Mouse (Mus musculus) MEL (cell line): Measurements from ENCODE around the gene Myo9b. TPM values are rescaled to one million over a fixed set of nuclear protein-coding genes. Genes with fewer than 3 reads are reported as not detected.
A peak's percentile ranks its signal among the peaks of the same experiment; 100 is the strongest.

Source experiments
- DNase-seq: peaks from one replicate; pipeline ENCODE4 v3.0.0; 2011; ENCODE audit warnings: low read depth, low spot score
- H3K27ac ChIP-seq: 2 replicates; pipeline ENCODE4 v1.5.1; 2012; ENCODE audit warnings: low read depth, mild to moderate bottlenecking, control low read depth, low read length, moderate library complexity; ENCODE audit not compliant: control insufficient read depth
- H3K27me3 ChIP-seq, 2 experiments: fragments of 150-350 bp in 1 of 2; sonication (generic) in 1 of 2; 2 replicates each; pipeline ENCODE4 v1.6.1; 2012; ENCODE audit warnings: low read length in 2 of 2, mild to moderate bottlenecking in 2 of 2, improper control_type of control experiment in 1 of 2, moderate library complexity in 1 of 2; ENCODE audit not compliant: insufficient read depth in 2 of 2, control insufficient read depth in 1 of 2
- H3K36me3 ChIP-seq, 2 experiments: 2 replicates each; pipeline ENCODE4 v1.6.1; 2012 to 2014; ENCODE audit warnings: low read length in 2 of 2, improper control_type of control experiment in 1 of 2, inconsistent platforms in 1 of 2, mild to moderate bottlenecking in 1 of 2; ENCODE audit not compliant: insufficient read depth in 2 of 2, control insufficient read depth in 1 of 2
- H3K4me1 ChIP-seq, 2 experiments: fragments of 150-350 bp in 1 of 2; sonication (generic) in 1 of 2; 2 replicates each; pipeline ENCODE4 v1.6.1; 2012; ENCODE audit warnings: low read length in 2 of 2, improper control_type of control experiment in 1 of 2, mild to moderate bottlenecking in 1 of 2; ENCODE audit not compliant: insufficient read depth in 2 of 2, control insufficient read depth in 1 of 2
- H3K4me3 ChIP-seq, 2 experiments: fragments of 150-350 bp in 1 of 2; sonication (generic) in 1 of 2; 2 replicates each; pipeline ENCODE4 v1.5.1; 2012; ENCODE audit warnings: low read depth in 2 of 2, low read length in 2 of 2, mild to moderate bottlenecking in 2 of 2, moderate library complexity in 2 of 2, control low read depth in 1 of 2, improper control_type of control experiment in 1 of 2; ENCODE audit not compliant: control insufficient read depth in 1 of 2, insufficient read depth in 1 of 2
- H3K79me2 ChIP-seq: 2 replicates; pipeline ENCODE4 v1.6.1; 2012; ENCODE audit warnings: mild to moderate bottlenecking, low read length, moderate library complexity; ENCODE audit not compliant: control insufficient read depth, poor library complexity, insufficient read depth
- H3K9ac ChIP-seq: 2 replicates; pipeline ENCODE4 v1.6.1; 2012; ENCODE audit warnings: low read depth, mild to moderate bottlenecking, control low read depth, low read length, moderate library complexity; ENCODE audit not compliant: control insufficient read depth, poor library complexity, severe bottlenecking
- H3K9me3 ChIP-seq: fragments of 150-350 bp; sonication (generic); replicated peaks from 2 replicates; pipeline ENCODE4 v1.6.1; 2012; ENCODE audit warnings: mild to moderate bottlenecking, low read length, improper control_type of control experiment, moderate library complexity; ENCODE audit not compliant: insufficient read depth
- CHD1 ChIP-seq: IDR thresholded peaks from 2 replicates; pipeline ENCODE4 v1.6.1; 2012; ENCODE audit warnings: low read depth, mild to moderate bottlenecking, inconsistent platforms, low read length, improper control_type of control experiment
- CHD2 ChIP-seq: IDR thresholded peaks from 2 replicates; pipeline ENCODE4 v1.6.1; 2011; ENCODE audit warnings: low read length, improper control_type of control experiment
- CTCF ChIP-seq, 3 experiments: IDR thresholded peaks in 2 of 3; conservative IDR thresholded peaks in 1 of 3; 2 replicates each; pipeline ENCODE4 v1.5.1; 2011 to 2012; ENCODE audit warnings: low read length in 3 of 3, low read depth in 2 of 3, mild to moderate bottlenecking in 2 of 3, improper control_type of control experiment in 1 of 3, inconsistent platforms in 1 of 3, mixed read lengths in 1 of 3, moderate library complexity in 1 of 3; ENCODE audit not compliant: control insufficient read depth in 1 of 3, insufficient read depth in 1 of 3, poor library complexity in 1 of 3, severe bottlenecking in 1 of 3
- E2F4 ChIP-seq: IDR thresholded peaks from 2 replicates; pipeline ENCODE4 v1.6.1; 2011; ENCODE audit warnings: low read depth, low read length, improper control_type of control experiment, borderline replicate concordance
- EP300 ChIP-seq, 2 experiments: IDR thresholded peaks; 2 replicates each; pipeline ENCODE4 v1.6.1; 2011; ENCODE audit warnings: improper control_type of control experiment in 2 of 2, low read length in 2 of 2, low read depth in 1 of 2, mild to moderate bottlenecking in 1 of 2
- ETS1 ChIP-seq: IDR thresholded peaks from 2 replicates; pipeline ENCODE4 v1.6.1; 2012; ENCODE audit warnings: low read depth, mild to moderate bottlenecking, inconsistent platforms, low read length, improper control_type of control experiment, moderate library complexity
- GABPA ChIP-seq: IDR thresholded peaks from 2 replicates; pipeline ENCODE4 v1.6.1; 2012; ENCODE audit warnings: low read depth, mild to moderate bottlenecking, inconsistent platforms, low read length, improper control_type of control experiment, moderate library complexity
- GATA1 ChIP-seq: IDR thresholded peaks from 2 replicates; pipeline ENCODE4 v1.6.1; 2011; ENCODE audit warnings: low read depth, low read length, improper control_type of control experiment
- HCFC1 ChIP-seq: IDR thresholded peaks from 2 replicates; pipeline ENCODE4 v1.6.1; 2012; ENCODE audit warnings: low read depth, mild to moderate bottlenecking, inconsistent platforms, low read length, improper control_type of control experiment, moderate library complexity
- JUND ChIP-seq: IDR thresholded peaks from 2 replicates; pipeline ENCODE4 v1.6.1; 2011; ENCODE audit warnings: low read depth, mild to moderate bottlenecking, improper control_type of control experiment, low read length
- KAT2A ChIP-seq: conservative IDR thresholded peaks from 2 replicates; pipeline ENCODE4 v1.6.1; 2012; ENCODE audit warnings: low read depth, low read length, improper control_type of control experiment, inconsistent platforms
- MAFK ChIP-seq: IDR thresholded peaks from 2 replicates; pipeline ENCODE4 v1.6.1; 2011; ENCODE audit warnings: low read depth, mild to moderate bottlenecking, low read length, improper control_type of control experiment, borderline replicate concordance
- MAX ChIP-seq: IDR thresholded peaks from 2 replicates; pipeline ENCODE4 v1.6.1; 2011; ENCODE audit warnings: low read length, improper control_type of control experiment
- MAZ ChIP-seq: IDR thresholded peaks from 2 replicates; pipeline ENCODE4 v1.6.1; 2012; ENCODE audit warnings: low read depth, mild to moderate bottlenecking, inconsistent platforms, low read length, improper control_type of control experiment
- MEF2A ChIP-seq: IDR thresholded peaks from 2 replicates; pipeline ENCODE4 v1.6.1; 2014; ENCODE audit warnings: low read depth, mild to moderate bottlenecking, inconsistent platforms, low read length, improper control_type of control experiment; ENCODE audit not compliant: poor library complexity, insufficient replicate concordance, severe bottlenecking; ENCODE audit errors: extremely low read depth
- MXI1 ChIP-seq: IDR thresholded peaks from 2 replicates; pipeline ENCODE4 v1.6.1; 2011; ENCODE audit warnings: mild to moderate bottlenecking, low read depth, low read length, improper control_type of control experiment
- MYB ChIP-seq: IDR thresholded peaks from 2 replicates; pipeline ENCODE4 v1.6.1; 2011; ENCODE audit warnings: mild to moderate bottlenecking, low read depth, low read length, improper control_type of control experiment
- MYC ChIP-seq: IDR thresholded peaks from 2 replicates; pipeline ENCODE4 v1.6.1; 2011; ENCODE audit warnings: low read depth, mild to moderate bottlenecking, low read length, improper control_type of control experiment, moderate library complexity
- NELFE ChIP-seq: IDR thresholded peaks from 2 replicates; pipeline ENCODE4 v1.6.1; 2011; ENCODE audit warnings: low read depth, low read length, improper control_type of control experiment
- NRF1 ChIP-seq: IDR thresholded peaks from 2 replicates; pipeline ENCODE4 v1.6.1; 2014; ENCODE audit warnings: low read depth, mild to moderate bottlenecking, inconsistent platforms, low read length, improper control_type of control experiment, moderate library complexity; ENCODE audit not compliant: poor library complexity, insufficient read depth, severe bottlenecking
- POLR2A ChIP-seq, 2 experiments: IDR thresholded peaks; 2 replicates each; pipeline ENCODE4 v1.6.1; 2011 to 2012; ENCODE audit warnings: low read length in 2 of 2, mild to moderate bottlenecking in 2 of 2, control low read depth in 1 of 2, improper control_type of control experiment in 1 of 2, low read depth in 1 of 2, moderate library complexity in 1 of 2; ENCODE audit not compliant: control insufficient read depth in 1 of 2, insufficient read depth in 1 of 2, poor library complexity in 1 of 2
- POLR2AphosphoS2 ChIP-seq: IDR thresholded peaks from 2 replicates; pipeline ENCODE4 v1.6.1; 2011; ENCODE audit warnings: low read length, improper control_type of control experiment
- POLR2AphosphoS5 ChIP-seq: IDR thresholded peaks from 2 replicates; pipeline ENCODE4 v1.6.1; 2012; ENCODE audit warnings: low read depth, borderline replicate concordance, mild to moderate bottlenecking, inconsistent platforms, low read length, moderate library complexity, mixed read lengths
- RAD21 ChIP-seq: IDR thresholded peaks from 2 replicates; pipeline ENCODE4 v1.6.1; 2011; ENCODE audit warnings: mild to moderate bottlenecking, low read depth, low read length, improper control_type of control experiment
- RCOR1 ChIP-seq: IDR thresholded peaks from 2 replicates; pipeline ENCODE4 v1.6.1; 2012; ENCODE audit warnings: low read depth, mild to moderate bottlenecking, inconsistent platforms, low read length, improper control_type of control experiment
- SIN3A ChIP-seq: IDR thresholded peaks from 2 replicates; pipeline ENCODE4 v1.6.1; 2012; ENCODE audit warnings: low read length, improper control_type of control experiment, inconsistent platforms
- TAL1 ChIP-seq: IDR thresholded peaks from 2 replicates; pipeline ENCODE4 v1.6.1; 2012; ENCODE audit warnings: mild to moderate bottlenecking, inconsistent platforms, low read length, moderate library complexity, mixed read lengths
- TBP ChIP-seq: IDR thresholded peaks from 2 replicates; pipeline ENCODE4 v1.8.0; 2011; ENCODE audit warnings: low read depth, low read length, improper control_type of control experiment
- TCF12 ChIP-seq: IDR thresholded peaks from 2 replicates; pipeline ENCODE4 v1.6.1; 2014; ENCODE audit warnings: low read depth, mild to moderate bottlenecking, inconsistent platforms, low read length, improper control_type of control experiment, moderate library complexity
- UBTF ChIP-seq: IDR thresholded peaks from 2 replicates; pipeline ENCODE4 v1.6.1; 2012; ENCODE audit warnings: low read depth, mild to moderate bottlenecking, inconsistent platforms, low read length, improper control_type of control experiment, moderate library complexity, borderline replicate concordance; ENCODE audit not compliant: insufficient read depth
- USF1 ChIP-seq: IDR thresholded peaks from 2 replicates; pipeline ENCODE4 v1.6.1; 2014; ENCODE audit warnings: low read depth, mild to moderate bottlenecking, inconsistent platforms, low read length, improper control_type of control experiment, moderate library complexity
- USF2 ChIP-seq, 2 experiments: IDR thresholded peaks; 2 replicates each; pipeline ENCODE4 v1.6.1; 2011 to 2012; ENCODE audit warnings: improper control_type of control experiment in 2 of 2, low read length in 2 of 2, borderline replicate concordance in 1 of 2, inconsistent platforms in 1 of 2, low read depth in 1 of 2, mild to moderate bottlenecking in 1 of 2; ENCODE audit not compliant: insufficient read depth in 1 of 2
- ZC3H11A ChIP-seq: IDR thresholded peaks from 2 replicates; pipeline ENCODE4 v1.6.1; 2012; ENCODE audit warnings: low read depth, mild to moderate bottlenecking, inconsistent platforms, low read length, improper control_type of control experiment
- ZKSCAN1 ChIP-seq: IDR thresholded peaks from 2 replicates; pipeline ENCODE4 v1.6.1; 2012; ENCODE audit warnings: low read depth, mild to moderate bottlenecking, inconsistent platforms, low read length, improper control_type of control experiment, moderate library complexity
- ZMIZ1 ChIP-seq: IDR thresholded peaks from 2 replicates; pipeline ENCODE4 v1.6.1; 2012; ENCODE audit warnings: low read depth, mild to moderate bottlenecking, inconsistent platforms, low read length, improper control_type of control experiment, moderate library complexity
- ZNF384 ChIP-seq: IDR thresholded peaks from 2 replicates; pipeline ENCODE4 v1.6.1; 2012; ENCODE audit warnings: low read depth, mild to moderate bottlenecking, inconsistent platforms, low read length, improper control_type of control experiment
- polyA plus RNA-seq, 2 experiments: library from polyadenylated mRNA; stranded (reverse) in 1 of 2; unstranded in 1 of 2; fragments of >175 nt in 1 of 2; fragments of >200 nt in 1 of 2; gene quantifications; 2 replicates each; pipeline versions ENCODE4 v1.2.1 to v1.2.4; 2012; ENCODE audit warnings: low replicate concordance in 2 of 2, low read depth in 1 of 2; ENCODE audit not compliant: insufficient read length in 2 of 2, insufficient read depth in 1 of 2, missing spikeins in 1 of 2
- total RNA-seq: library from RNA; depleted of rRNA; stranded (reverse); fragments of 300-350 nt; gene quantifications from 2 replicates; pipeline ENCODE4 v1.2.3, GENCODE M21; 2012

Gene Myo9b
- total and polyA plus RNA-seq, 3 experiments = 35.8 to 54.8 (median 52.3) TPM

- Histone ChIP-seq H3K9me3 (no peaks in the 10 kb centered on the region), H3K9ac (peak within 1 kb of the TSS; percentile 84), H3K27me3 (no peaks in the 10 kb centered on the region), H3K27ac (peak within 1 kb of the TSS; percentile 57), H3K4me3 (peak within 1 kb of the TSS; percentile 77 to 82), H3K4me1 (peaks cover 0 to 18% of the 10 kb centered on the region in 2 experiments; a peak in 2 of 4 replicates), H3K79me2 (peaks cover 26% of the 10 kb centered on the region), H3K36me3 (peaks cover 0 to 11% of the 10 kb centered on the region in 2 experiments; a peak in 2 of 4 replicates)
- peak; percentile 97 for DNase-seq
- TF ChIP-seq CHD2 = no peak
- TF ChIP-seq CTCF (IDR thresholded peaks at IDR 0.05 in 2 of 3, conservative IDR thresholded peaks at IDR 0.05 in 1 of 3; ENCODE audit: control insufficient read depth in 1 of 3, insufficient read depth in 1 of 3, low read depth in 2 of 3, low read length in 3 of 3, poor library complexity in 1 of 3, severe bottlenecking in 1 of 3) = peak; percentile 9 to 26 (median 20); a peak in 3 of 6 replicates
- peak; percentile 85 for TF ChIP-seq SIN3A
- TF ChIP-seq GATA1 = no peak
- TF ChIP-seq E2F4 = peak; percentile 91; the same call in 1 of the 2 replicates
- 0 out of 2 replicates have a peak, but pooled peaks have one; percentile 31 for TF ChIP-seq UBTF
- peak; percentile 89 for TF ChIP-seq NRF1
- TF ChIP-seq POLR2A (IDR thresholded peaks at IDR 0.05; ENCODE audit: control insufficient read depth in 1 of 2, insufficient read depth in 1 of 2, low read depth in 1 of 2, low read length in 2 of 2, poor library complexity in 1 of 2) = peak; percentile 84 to 98; a peak in 3 of 4 replicates
- TF ChIP-seq MYC = peak; percentile 96
- TF ChIP-seq TBP = peak; percentile 95
- TF ChIP-seq ZKSCAN1 = no peak
- TF ChIP-seq MAFK = no peak
- peak; percentile 97 for TF ChIP-seq ZMIZ1
- no peak for TF ChIP-seq MEF2A
- TF ChIP-seq ZNF384 = no peak
- peak; percentile 85 for TF ChIP-seq MAX
- no peak for TF ChIP-seq TCF12
- no peak; the same call in 1 of the 2 replicates for TF ChIP-seq KAT2A
- TF ChIP-seq JUND = no peak
- no peak for TF ChIP-seq USF1
- no peak for TF ChIP-seq GABPA
- 0 out of 2 replicates have a peak, but pooled peaks have one; percentile 14 for TF ChIP-seq CHD1
- TF ChIP-seq POLR2AphosphoS2 = peak; percentile 97
- TF ChIP-seq USF2 (IDR thresholded peaks at IDR 0.05; ENCODE audit: borderline replicate concordance in 1 of 2, insufficient read depth in 1 of 2, low read depth in 1 of 2, low read length in 2 of 2) = no peak
- TF ChIP-seq POLR2AphosphoS5 = peak; percentile 4; the same call in 1 of the 2 replicates
- TF ChIP-seq NELFE = peak; percentile 98
- peak; percentile 44; the same call in 1 of the 2 replicates for TF ChIP-seq RCOR1
- peak; percentile 26; the same call in 1 of the 2 replicates for TF ChIP-seq MYB
- no peak for TF ChIP-seq ETS1
- TF ChIP-seq TAL1 = no peak
- TF ChIP-seq EP300 (IDR thresholded peaks at IDR 0.05; ENCODE audit: low read depth in 1 of 2, low read length in 2 of 2) = no peak
- TF ChIP-seq ZC3H11A = no peak
- no peak for TF ChIP-seq MAZ
- TF ChIP-seq MXI1 = peak; percentile 86
- TF ChIP-seq HCFC1 = peak; percentile 66
- no peak for TF ChIP-seq RAD21
Observed at GRCm38 (mm10) chr8:71405401-71406098, 133.0 kb downstream of the Myo9b start, which contains the start of gene Ankle1. Ankle1 (plus strand) TSS chr8:71406010.
